Mouse (Mus musculus) adrenal gland, adult 8-10 months (tissue): ENCODE measurements around the gene Fbxl8. TPM values are rescaled to one million over a fixed set of nuclear protein-coding genes. Genes with fewer than 3 reads are reported as not detected.
"Not testable (repeated sequence)": the region's sequence is repeated elsewhere in the genome, so short reads cannot be mapped to it uniquely, and the experiment has no call there.

Experiments used
- DNase-seq: peaks from one replicate; pipeline ENCODE4 v3.0.0; 2022
- total RNA-seq, 4 experiments: library from RNA; stranded (reverse); gene quantifications; 2 replicates each; pipeline ENCODE4 v1.2.4; 2022

The Fbxl8 gene
- total RNA-seq, result 1 to 10 TPM; 3.9 to 5.4 (median 4.5) TPM

DNA sequence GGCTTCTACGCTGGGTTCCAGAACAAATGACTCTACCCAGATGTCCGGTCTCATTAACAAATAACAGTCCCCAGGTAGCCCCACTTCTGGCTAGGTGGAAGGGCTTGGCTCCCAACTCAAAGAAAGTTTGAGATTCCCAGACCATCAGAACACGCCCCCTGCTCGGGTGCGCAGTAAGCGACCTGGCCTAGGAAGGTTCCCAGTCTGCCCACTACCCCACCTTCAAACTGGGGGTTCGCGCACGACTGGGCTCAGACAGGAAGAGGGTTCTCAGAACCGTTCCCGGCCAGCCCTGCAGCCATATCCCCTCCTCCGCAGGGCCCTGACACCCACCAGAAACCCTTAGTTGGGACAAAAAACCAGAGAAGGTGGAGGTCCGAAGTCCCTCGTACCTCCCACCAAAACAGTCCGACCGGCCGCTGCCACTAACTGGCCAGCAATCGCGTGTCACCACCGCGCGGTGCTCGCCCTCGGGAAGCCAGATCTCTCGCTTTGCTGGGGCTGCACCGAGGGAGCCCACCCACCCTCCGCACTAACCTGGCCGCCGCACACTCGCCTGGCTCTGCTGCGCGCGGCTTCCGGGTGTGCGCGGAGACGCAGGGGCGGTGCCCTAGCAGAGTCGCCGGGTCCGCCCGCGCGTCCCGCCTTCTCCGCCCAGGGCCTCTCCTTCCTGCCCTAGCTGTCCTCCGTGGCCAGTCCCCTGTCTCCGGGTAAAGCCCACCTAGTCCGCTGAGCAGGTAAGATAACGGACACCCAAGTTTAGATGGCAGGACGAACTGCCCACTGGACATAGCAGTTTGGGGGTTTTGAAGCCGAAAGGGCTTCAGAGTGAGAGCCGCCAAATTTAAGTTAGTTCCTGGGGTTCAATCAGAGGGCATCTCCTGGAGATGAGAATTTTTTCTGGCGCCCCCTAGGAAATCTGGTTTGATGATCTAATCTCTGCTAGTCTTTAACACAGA is at the start of gene Fbxl8, which contains the start of gene Tradd:
Fbxl8 (plus strand) TSS at position 625 of the 959 bp plus-strand sequence.
Tradd (minus strand) TSS at position 586 of the 959 bp plus-strand sequence.
- peak; percentile 63 for DNase-seq

DNA sequence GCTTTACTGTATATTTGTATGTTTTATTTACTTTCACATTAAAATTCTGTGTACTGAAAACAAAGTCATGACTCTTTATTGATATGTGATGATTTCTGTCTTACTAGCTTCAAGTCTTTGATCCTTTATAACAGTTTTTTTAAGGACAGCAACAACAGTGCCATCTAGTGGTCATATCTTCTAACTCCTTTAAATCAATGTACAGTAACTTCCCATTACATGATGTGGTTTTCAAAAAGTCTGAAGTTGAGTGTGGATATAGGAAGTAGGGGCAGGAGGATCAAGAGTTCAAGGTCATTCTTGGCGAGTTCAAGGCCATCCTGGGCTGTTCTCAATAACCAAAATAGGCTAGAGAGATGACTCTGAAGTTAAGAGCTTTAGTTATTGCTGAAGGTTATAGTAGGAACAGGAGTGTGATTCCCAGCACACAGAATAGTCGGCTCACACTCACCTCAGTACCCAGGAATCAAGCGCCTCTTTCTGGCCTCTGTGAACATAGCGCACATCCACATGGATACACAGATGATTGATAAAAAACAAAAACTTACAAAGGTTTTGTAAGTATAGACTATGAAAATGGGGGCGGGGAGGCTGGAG is 46.4 kb upstream of the Fbxl8 start:
- DNase-seq, result no peak

DNA sequence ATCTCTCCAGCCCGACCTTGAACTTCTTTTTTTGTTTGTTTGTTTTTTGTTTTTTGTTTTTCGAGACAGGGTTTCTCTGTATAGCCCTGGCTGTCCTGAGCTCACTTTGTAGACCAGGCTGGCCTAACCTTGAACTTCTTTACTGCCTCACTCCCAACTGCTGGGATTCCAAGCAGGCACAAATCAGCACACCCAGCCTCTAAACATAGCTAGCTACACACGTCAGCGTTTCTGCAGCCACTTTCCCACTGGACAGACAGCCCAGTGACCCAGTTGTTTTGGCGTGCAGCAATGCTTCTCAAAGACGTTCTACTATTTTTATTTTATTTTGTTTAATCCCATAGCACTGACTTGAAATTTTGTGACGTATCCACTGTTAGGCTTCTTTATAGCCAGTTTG is 40.6 kb upstream of the Fbxl8 start:
- DNase-seq, result no peak

DNA sequence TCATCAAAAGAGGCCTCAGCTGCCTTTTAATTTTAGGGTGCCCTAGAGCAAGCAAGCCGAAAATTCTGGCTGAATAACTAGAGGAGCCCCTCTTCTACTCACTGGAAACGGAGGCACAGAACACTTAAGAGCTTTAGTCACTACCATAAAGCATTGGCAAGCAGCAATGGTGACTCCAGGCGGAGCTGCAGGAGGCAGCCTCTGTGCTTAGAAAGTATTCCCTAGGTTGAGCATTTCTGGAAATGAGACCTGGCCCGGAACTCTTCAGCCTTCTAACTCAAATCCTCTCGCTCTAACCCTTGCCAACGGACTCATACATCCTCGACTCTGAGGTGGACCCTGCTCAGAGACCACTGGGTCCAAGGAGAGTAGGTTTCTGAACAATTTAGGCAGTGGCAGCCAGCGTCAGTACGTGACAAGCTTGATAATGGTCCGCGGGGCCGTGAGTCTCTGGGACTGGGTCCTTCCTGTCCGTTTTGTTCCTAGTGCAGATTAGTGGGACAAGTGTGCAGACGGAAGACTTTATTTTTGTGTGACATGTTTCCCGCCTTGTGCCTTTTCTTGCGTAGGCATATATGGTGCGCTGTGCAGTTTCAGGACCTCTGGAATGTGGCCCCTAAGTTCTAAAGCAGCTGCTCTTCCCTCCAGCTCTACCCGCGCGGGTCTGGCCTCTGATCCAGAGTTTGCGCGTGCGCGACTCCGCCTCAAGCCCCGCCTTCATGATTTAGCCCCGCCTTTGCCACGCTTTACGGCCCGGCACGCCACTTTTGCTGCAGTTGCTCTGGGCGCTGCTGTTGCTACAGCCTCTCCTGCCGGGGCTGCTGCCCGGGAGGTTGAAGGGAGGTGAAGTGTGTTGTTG is 39.8 kb upstream of the Fbxl8 start, which contains the start of gene D230025D16Rik:
D230025D16Rik (plus strand) TSS at position 733 of the 859 bp plus-strand sequence.
- DNase-seq, result peak; percentile 90

DNA sequence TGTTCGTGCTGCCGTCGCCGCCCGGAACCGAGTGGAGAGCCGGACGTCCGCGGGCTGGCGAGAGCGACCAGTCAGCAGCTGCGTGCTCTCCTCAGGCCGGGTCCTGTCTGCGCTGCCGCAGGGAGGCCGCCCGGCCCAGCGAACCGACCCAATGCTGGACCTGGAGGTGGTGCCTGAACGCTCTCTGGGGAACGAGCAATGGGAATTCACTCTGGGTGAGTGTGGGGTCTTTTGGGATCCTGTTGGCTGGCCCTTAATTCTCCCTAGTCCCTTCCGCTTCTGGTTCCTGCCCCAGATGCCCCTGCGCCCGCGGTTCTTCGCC is 39.2 kb upstream of the Fbxl8 start:
- no peak for DNase-seq

DNA sequence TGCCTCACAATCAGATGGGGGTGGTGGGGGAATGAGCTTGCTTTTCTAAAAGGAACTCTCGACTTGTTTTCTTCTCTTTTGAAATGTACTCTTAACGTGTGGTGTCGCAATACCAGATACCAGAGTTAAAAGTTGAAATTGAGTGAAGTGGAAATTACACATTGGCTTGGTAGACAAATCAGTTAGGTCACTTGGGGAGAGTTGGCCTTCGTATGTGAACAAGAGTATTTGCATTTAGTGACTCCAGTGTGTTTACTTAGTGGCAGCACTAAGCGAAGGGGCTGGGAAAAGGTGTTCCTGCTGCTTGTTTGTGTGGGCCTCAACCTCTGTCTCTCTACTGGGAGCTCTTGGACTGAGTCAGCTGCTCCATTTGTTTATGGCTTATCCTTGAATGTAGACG is 38.5 kb upstream of the Fbxl8 start:
- no peak for DNase-seq

DNA sequence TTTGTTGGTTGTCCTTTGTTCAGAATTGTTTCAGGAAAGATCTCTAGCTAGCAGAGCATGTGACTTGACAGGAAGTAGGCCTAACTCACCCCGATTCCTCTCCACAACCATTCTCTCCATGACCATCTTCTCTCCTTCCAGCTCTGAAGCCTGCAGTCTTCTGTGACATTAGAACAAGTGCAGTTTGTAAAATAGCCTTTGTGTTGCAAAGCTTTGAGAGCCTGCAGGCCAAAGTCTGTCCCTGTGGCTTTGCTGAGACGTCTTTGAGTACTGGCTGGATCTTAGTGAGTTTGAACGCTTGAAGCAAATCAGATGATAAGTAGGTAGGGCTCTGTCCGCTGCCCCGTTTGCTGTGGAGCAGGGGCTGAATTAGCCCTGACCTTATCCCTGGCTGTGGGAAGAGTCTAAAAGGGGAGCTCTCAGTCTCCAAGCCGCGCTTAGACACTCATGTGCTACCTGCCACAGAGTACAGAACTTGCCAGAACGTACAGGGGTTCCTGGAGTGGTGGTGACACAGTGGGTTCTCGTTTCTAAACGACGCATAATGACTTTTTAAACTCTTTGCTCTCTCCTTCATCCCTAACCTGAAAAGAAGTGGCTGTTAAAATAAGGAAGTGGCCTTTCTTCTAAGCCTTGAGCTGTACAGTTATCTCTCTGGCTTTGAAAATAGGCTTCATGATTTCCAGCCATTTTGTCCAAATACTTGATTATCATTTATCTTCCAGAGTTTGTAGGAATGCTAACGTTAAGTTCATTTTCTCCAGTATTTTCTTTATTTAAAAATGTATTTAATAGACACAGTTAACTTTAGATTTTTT is 32.7 kb upstream of the Fbxl8 start:
- DNase-seq, result no peak

DNA sequence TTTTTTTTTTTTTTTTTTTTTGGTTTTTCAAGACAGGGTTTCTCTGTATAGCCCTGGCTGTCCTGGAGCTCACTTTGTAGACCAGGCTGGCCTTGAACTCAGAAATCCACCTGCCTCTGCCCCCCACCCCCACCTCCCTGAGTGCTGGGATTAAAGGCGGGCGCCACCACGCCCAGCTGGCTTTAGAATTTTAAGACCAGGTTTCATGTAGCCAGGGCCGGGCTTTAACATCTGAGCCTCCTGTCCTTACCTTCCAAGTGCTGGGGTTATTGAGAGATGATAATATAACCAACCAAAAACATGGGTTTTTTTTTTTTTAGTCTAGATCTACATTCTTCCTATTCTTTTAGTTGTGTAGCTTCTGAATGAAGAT is 32.1 kb upstream of the Fbxl8 start:
- DNase-seq, result not testable (repeated sequence)

DNA sequence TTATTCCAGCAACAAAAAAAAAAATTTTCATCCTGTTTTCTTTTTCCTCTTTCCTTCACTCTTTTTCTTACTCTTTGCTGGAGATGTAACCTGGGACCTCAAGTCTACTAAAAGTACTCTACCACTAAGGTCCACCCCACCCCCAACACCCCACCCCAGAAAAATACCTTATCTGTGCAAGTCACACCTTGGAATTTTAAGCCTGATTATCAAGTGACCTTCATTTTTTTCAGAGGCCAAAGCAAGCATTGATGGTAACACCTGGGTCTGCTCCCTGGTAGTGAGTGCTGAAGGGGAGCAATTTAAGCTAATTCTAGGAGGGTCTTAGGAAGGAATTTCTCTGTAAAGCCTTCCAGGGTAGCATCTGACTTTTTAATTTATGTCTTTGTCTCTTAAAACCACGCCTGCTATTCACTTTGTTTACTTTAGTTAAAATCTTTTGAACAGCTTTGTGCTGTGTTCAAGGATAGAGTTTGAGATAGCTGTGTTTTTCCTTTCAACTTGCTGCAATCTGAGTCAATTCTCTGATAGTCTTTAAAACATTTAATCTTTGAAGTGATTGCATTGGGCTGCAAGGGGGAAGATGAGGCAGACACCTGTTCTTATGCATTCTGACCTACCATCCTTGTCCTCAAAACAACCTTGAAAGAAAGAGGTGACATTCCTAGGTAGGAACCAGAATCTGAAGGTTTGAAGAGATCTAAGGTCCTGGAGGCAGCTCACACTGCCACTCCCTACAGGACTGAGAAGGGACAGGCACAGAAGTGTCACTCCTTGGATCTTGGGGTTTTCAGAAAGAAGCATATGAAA is 31.1 kb upstream of the Fbxl8 start:
- no peak for DNase-seq

DNA sequence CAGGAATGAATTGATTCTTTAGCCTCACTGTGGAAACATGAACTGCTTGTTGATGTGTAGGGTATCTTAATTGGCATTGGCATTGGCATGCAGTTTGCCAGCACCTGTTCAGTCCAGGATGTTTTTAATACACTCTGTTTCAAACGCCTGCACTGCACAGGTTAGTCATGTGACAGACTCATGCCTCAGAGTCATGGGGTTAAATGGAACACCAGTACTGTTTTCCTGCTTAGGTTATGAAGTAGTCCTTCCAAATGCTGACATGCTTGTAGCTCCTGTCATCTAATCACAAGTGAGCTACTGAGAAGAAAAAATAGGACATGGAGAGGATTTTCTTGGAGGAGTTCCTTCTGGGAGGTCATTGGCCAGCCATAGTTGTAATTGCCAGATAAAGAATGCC is 29.2 kb upstream of the Fbxl8 start:
- no peak for DNase-seq

DNA sequence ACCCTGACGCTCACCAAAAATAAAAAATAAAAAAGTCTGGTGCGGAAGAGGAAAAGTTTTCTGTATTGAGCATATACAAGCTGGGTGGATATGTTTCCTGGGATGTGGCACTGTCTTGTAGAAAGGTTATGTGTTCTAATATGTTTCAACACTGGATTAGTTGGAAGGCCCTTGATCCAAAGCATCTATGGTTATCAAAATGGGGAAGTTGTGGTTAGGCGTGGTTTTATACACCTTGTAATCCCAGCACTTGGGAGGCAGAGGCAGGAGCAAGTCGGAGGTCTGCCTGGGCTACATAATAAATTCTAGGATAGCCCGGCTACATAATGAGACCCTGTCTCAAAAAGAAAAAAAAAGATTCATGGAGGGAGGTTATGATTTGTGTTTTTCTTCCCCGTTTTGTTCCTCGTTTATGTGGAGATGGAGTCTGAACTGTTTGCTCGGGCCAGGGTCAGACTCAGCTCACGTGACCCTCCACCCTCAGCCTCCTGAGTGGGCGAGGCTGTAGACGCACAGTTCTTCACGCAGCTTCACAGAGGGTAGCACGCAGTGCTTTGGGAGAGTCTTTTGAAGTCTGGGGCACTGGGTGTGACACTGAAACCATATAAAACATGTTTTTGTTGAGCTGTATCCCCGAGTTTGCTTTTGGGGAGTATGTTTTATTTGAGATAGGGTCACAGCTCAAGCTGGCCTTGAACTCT is 26.9 kb upstream of the Fbxl8 start:
- no peak for DNase-seq

DNA sequence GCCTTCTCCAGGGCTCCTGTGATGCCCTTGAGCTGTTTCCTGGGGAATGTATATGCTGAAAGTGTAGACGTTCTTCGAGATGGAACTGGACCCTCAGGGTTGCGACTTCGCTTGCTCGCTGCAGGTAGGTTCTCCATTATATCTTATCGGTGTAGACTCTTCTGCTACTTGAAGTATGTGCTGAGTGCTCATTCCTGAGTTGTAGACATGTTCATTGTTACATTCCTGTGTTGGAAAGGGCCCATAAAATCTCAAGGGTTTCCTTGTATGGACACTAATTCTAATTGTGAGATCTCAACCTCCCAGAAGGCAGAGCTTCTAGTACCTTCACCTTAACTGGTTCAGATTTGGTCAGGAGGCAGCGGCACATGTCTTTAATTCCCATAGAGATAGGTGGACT is 23.4 kb upstream of the Fbxl8 start:
- no peak for DNase-seq

DNA sequence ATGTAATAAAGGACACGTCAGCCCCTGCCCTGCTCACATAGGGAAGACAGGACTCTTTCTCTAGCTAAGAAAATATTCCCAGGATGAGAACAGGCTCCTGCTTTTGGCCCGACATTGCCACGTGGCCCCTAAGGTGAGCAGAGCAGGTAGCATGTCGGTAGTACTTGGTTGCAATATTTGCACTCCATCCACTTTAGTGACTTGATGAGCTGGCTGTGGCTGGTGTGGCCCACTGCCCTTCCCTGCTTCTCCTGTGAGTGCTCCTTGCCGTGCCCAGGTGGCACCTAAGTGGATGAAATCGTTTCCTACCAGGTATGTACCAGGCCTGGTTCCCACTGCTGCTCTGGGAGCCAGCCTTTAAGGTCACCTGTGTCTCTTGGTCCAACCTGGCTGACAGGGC is 12.5 kb upstream of the Fbxl8 start:
- no peak for DNase-seq

DNA sequence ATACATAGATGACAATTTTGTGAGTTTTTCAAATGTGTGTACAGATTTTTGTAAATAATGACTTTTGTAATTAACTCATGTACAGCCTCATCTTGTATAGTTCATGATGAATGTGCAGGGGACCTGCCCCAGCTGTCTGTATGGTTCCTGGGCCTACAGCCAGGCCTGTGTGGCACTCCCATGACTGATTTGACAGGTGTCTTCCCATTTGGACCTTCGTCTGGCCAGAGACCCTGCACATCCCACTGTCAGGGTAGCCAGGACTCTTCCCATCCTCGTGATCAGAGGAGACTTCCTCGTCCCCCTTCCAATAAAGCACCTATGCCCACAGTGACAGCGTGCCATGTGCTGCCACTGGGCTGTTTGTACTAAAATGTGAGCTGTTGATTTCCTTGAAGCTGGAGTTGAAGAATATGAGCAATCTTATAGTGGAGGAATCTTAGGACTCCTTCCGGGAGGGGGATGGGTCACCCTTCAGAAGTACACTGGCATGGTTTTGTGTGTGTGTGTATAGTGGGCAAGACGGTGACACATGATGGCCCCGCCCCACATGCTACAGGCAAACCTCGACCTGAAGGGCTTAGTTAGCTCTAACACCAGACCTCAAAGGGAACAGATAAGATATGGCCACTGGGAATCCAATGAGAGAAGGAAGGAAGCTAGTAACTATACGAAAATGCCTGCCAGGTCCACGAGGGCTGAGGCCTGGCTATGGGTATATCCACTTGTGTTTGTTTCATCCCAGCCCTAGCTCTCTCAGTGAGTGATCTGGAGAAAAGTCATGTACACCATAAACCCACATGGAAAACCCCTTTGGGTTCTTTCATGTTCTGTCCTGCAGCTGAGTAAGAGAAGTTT is 11.5 kb upstream of the Fbxl8 start:
- DNase-seq, result no peak

DNA sequence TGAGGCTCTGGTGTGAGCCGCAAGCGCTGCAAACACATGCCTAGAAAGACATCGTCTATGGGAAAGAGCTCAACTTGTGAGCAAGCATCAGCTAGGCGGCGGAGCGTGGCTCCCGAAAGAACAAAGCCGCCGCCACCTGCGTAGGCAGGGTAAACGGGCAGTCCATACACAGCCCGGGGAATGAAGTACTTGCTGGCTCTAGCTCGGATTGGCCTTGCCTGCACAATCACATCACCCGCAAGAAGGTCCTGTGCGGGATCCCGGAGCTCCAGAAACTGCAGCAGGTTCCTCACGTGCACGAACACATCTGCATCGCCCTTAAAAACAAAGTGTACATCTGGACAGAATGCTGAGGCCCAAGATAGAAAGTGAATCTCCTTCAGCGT is 10.7 kb upstream of the Fbxl8 start:
- DNase-seq, result no peak

DNA sequence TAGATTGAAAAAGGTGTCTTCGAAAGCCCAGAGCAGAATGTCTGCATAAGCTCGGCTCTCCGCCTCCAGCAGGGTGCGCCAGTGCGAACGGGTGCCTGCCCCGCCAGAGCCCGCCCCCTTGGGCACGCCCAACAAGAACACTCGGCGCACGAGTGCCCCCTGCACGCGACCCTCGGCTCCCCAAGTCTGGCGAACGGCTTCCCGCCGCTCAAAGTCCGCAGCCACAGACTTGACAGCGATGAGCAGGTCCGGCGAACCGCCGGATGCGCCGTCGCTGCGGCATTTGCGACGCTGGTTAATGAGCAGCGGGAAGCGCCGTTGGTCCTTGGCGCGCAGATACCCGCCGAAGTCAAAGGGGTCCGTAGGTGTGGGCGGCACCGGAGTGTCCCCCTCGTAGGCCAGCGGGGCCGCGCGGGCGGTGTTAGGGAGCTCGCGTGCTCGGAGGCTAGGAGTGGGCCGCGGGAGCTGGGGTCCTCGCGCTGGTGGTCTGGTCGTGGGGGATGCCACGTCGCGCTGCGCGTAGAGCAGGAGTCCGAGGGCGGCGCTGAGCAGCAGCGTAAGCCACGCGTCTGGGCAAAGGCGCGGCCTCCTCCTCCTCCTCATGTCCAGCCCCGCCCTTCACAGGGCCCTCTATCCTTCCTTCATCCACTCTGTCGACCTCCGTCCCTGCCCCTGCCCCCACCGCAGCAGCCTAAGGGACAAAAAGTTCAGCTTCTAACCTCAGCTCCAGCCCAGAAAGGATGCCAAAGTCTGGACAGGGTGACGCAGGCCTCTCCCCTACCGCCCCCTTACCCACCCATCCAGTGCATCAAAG is 10.1 kb upstream of the Fbxl8 start:
- peak; percentile 78 for DNase-seq

DNA sequence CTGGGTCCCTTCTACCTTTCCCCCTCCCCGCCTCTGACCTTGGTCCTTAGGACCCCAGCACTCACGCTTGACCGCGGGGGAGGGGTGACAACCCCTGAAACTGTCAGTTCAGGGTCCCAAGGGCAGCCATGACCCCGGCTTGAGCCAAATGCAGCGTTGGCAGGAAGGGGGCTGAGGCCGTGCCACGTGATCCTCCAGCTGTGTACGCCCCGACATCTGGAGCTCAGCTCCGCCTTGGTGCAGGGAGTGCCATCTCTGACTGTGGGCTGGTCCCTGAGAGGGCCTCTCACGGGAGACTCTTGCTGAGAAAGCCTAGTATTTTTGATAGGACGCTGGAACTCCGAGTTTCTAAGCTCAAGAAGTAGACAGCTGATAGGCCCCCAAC is 9.5 kb upstream of the Fbxl8 start, which contains the start of gene B3gnt9:
B3gnt9 (minus strand) TSS at position 188 of the 385 bp plus-strand sequence.
- no peak for DNase-seq

DNA sequence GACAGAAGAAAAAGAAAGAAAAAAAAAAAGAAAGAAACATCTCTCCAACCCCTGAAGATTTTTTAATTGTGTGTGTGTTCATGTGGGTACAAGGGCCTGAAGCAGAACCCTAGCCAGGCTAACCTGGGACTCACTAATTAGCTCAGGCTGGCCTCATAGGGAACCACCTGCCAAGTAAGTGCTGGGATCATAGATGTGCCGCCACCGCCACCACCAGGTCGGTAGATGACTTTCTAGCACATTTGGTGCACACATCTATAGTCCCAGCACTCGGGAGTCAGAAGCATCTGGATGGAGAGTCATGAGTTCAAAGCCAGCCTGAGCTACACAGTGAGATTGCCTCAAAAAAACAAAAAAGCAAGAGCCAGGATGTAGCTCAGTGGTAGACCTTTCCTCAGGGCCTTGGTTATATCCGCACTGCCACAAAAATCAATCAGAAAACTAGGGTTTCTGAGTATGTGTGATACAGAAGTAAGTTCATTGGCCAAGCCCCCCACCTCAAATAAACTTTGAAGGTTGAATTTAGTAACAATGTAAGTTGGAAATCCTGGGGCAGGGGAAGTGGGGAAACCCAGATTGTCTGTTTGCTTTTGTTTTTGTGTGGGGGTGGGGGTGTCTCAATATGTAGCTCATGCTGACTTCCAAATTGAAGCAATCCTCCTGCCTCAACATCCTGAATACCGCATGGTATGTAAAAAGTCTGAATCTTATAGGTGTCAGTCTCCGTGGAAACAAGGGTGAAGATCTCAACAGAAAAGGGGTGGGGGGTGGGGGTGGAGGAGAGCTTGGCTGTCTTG is 6.9 kb upstream of the Fbxl8 start:
- no peak for DNase-seq
